Mouse (Mus musculus) frontal cortex, postnatal 14 days (tissue): ENCODE data around the gene Prg4.

Experiments
- DNase-seq, 2 experiments: peaks; one replicate each; pipeline ENCODE4 v3.0.0; 2022; ENCODE audit warnings: low spot score in 2 of 2

Prg4 gene

DNA sequence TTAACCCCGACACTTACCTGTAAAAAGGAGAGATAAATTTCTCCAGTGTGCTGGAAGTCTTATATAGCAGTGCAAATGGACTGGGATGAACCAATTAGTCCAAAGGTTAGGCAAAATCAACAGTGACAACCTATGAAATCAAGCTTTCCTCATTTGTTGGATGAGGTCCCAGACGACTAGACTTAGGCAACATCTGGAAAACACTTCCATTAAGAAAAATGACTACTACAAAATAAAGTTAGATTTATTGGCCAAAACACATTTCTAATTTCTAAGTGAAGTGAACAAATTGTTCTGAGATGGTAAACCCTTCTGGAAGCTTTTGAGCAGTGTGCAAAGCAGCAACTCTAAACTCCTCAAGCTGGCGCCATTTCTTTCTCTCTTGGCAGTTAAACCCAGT is at the start of gene Prg4:
TSS of gene Prg4 (minus strand) at position 34 of the 400 bp plus-strand sequence.
- no peak for DNase-seq

DNA sequence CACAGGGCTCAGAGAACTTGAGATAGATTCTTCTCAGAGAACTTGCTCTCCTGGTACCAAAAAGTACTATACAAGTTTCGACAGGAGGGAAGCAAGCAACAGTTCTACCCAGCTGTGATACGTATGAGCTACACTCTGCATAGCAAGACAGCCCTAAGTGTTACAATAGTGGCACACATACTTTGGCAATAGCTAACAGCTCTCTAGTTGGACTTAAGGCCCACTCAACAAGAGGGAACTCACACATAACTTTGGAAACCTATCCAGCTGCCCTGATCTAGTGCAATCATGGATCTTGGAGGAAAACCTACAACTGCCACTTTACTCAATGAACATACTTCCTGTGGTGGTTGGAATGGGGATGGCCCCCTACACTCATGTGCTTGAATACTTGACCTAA is 47.1 kb upstream of the Prg4 start:
- DNase-seq = no peak

- DNase-seq = no peak
Observed at GRCm38 (mm10) chr1:150505794-150506193, 39.8 kb upstream of the Prg4 start.

GRCm38 (mm10) chr1:150503321-150503720 is 37.4 kb upstream of the Prg4 start:
- no peak for DNase-seq

- no peak for DNase-seq
Observed at GRCm38 (mm10) chr1:150498177-150498576, 32.2 kb upstream of the Prg4 start.

- DNase-seq = no peak
Observed at GRCm38 (mm10) chr1:150497690-150498089, 31.7 kb upstream of the Prg4 start.

GRCm38 (mm10) chr1:150496626-150497302 is 30.8 kb upstream of the Prg4 start:
- DNase-seq = no peak

- DNase-seq = no peak
Observed at GRCm38 (mm10) chr1:150489148-150489547, 23.2 kb upstream of the Prg4 start.

GRCm38 (mm10) chr1:150480674-150481073 is 14.7 kb upstream of the Prg4 start:
- DNase-seq = no peak

DNA sequence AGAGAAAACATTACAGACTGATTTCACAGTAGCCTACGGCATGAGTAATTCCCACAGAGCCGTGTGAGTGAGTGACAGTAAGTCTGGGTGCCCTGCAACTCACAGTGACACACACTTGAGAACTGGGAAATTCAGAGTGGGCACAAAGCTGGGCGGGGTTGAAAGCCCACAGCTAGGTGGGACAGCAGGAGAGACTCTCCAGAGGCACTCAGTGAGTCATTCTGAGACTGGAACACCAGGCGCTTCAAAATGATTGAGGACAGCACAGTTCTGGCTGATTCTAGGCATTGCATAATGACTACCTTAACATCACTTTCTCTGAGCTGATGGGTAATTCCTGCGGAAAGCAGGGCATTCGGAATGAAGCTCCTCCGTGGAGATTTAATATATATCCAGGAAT is 6.6 kb upstream of the Prg4 start:
- no peak for DNase-seq

DNA sequence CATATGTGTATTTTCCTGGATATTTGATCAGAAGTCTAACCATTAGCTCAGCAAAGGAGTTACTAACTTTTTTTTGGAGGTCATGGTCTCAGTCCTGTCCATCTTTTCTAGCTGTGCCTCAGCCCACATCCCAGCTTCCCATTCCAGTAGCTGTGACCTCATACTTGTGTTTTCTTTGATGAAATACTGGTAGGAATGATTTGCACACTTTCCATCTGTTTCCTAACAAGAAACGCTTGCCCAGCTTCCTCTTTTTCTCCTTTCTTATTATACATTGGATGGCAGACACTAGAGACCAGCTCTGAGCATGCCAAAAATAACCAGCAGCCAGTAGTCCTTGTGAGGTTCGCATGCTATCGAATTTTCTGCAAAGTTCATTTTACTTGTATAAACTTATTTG is 4.0 kb upstream of the Prg4 start:
- no peak for DNase-seq

- DNase-seq = no peak
Observed at GRCm38 (mm10) chr1:150465364-150465763, 601 bp downstream of the Prg4 start.

GRCm38 (mm10) chr1:150463691-150464090 is 2.3 kb downstream of the Prg4 start:
- DNase-seq = no peak

- DNase-seq = no peak
Observed at GRCm38 (mm10) chr1:150463068-150463467, 2.9 kb downstream of the Prg4 start.

- no peak for DNase-seq
Observed at GRCm38 (mm10) chr1:150460595-150460994, 5.4 kb downstream of the Prg4 start.

GRCm38 (mm10) chr1:150459599-150459998 is 6.4 kb downstream of the Prg4 start:
- no peak for DNase-seq

DNA sequence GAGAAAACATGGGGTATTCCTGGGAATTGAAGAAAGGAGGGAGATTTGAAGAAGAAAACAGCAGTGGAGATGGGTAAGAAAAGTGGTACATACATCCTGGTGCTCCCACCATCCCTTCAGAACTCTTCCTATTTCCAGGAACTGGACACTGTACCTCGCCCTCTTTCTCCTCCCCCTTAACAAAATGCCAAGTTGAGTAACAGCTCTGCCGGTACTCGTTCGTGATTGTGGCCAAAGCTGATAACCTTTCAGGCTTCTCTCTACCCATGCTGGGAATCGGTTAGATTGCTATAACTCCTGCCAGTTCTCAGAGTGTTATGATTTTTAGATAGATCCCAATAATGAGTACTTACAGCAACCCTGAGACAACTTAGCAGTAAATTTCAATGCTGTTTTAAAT is 7.0 kb downstream of the Prg4 start:
- DNase-seq = no peak

DNA sequence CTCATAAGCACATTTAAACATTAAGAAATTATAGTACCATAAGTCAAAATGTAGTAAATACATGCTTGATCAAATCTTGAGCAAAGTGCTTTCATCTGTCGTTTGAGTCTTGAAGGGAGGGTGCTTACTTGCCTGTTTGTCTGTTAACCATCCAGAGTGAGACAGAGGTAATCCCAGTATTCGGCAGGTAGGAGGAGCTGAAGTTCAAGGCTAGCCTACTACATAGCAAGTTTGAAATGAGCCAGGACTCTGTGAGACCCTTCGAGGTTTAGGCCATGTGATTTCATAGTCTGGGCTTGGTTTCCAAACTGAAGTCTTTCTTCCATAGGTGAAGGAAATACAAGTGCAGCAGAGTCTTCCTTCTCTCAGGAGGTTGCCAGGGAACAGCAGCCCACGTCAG is 24.2 kb downstream of the Prg4 start:
- DNase-seq = no peak

GRCm38 (mm10) chr1:150438641-150439040 is 27.3 kb downstream of the Prg4 start:
- no peak for DNase-seq

- no peak for DNase-seq
Observed at GRCm38 (mm10) chr1:150426216-150426615, 39.7 kb downstream of the Prg4 start.

- no peak for DNase-seq
Observed at GRCm38 (mm10) chr1:150425665-150426064, 40.3 kb downstream of the Prg4 start.

- no peak for DNase-seq
Observed at GRCm38 (mm10) chr1:150418426-150418825, 47.5 kb downstream of the Prg4 start.

- no peak for DNase-seq
Observed at GRCm38 (mm10) chr1:150416006-150416405, 50.0 kb downstream of the Prg4 start.

DNA sequence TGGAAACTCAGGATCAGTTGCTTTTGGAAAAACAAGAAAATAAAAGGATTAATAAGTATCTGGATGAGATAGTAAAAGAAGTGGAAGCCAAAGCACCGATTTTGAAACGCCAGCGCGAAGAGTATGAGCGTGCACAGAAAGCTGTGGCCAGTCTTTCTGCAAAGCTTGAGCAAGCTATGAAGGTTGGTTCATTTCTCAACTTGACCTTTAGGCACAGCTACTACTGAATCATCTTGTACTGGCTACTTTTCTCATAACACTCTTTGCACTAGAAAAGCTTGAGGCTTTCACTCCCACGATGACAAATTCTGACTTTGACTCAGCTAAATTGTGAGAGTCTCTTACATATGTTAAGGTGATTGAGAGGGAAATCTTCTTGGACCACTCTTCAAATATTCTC is 56.0 kb downstream of the Prg4 start:
- DNase-seq = no peak
